Mouse (Mus musculus) adrenal gland, postnatal 10 days (tissue): ENCODE measurements around the gene Cyth4. TPM values are rescaled to one million over a fixed set of nuclear protein-coding genes. Genes with fewer than 3 reads are reported as not detected.
A peak's percentile ranks its signal among the peaks of the same experiment; 100 is the strongest.

Experiments used
- DNase-seq: peaks from one replicate; pipeline ENCODE4 v3.0.0; 2021; ENCODE audit warnings: mixed read lengths
- total RNA-seq, 2 experiments: library from RNA; stranded (reverse); gene quantifications; 2 replicates each; pipeline ENCODE4 v1.2.3; 2021

The Cyth4 gene
- total RNA-seq, 2 experiments from 2014 or later: 7.0 to 9.9 TPM

GRCm38 (mm10) chr15:78614536-78614935 lies 17.7 kb downstream of the Cyth4 start:
- DNase-seq: no peak

DNA sequence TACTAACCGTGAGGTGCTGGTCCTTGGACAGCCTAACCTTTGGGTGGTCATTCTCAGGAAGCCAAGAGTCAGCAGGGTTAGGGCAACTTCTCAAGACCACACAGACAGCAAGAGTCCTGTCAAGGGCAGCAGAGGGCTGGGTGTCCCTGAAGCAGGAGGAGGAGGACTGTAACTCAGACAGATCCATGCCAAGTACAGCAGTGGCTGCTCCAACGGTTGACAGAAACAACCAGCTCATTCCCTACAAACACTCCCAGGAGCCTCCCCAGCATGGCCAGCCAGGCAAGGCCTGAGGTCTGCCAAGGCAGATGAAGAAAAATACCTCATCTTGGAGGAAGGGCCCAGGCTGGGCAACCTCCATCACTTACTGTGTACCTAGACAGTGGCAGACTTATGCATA lies 20.1 kb downstream of the Cyth4 start:
- DNase-seq: no peak

GRCm38 (mm10) chr15:78623426-78623825 lies 26.6 kb downstream of the Cyth4 start:
- DNase-seq: peak; percentile 86

GRCm38 (mm10) chr15:78624431-78624950 lies 27.6 kb downstream of the Cyth4 start:
- peak; percentile 91 for DNase-seq

DNA sequence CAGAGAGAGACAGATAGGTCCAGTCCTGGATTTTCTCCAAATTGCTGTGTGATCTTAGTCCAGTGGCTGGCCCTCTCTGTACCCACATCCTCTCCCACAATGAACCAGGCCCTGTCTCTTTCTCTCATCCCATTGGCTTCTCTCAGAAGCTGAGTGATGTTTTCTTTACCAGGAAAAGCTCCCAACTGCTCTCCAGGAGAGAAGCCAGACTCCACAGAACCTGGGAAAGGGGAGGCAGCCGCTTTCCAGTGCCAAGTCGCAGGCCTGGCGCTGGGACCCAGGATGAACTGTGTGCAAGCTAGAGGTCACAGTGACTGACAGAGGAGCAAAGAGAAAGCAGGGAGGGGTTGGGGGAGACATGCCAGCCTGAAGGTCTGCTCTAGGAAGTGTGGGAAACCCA lies 28.1 kb downstream of the Cyth4 start:
- no peak for DNase-seq

DNA sequence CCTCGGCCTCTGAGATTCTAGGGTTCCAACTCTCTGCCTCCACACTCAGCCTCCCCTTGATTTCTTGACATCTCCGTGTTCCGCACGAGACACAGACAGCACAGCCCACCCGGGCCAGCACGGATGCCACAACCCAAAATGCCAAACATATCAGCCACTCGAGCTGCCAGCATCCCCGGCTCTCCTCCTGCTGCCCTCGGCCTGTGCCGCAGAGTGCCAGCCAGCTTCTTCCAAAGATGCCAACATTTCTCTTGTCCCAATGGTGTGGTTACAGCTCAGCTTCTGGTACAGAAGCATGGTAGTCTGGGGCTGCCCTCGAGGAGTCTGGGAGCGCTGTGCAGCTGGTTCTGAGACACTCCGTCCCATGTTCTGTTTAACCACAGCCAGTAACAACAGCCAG lies 29.4 kb downstream of the Cyth4 start:
- no peak for DNase-seq

DNA sequence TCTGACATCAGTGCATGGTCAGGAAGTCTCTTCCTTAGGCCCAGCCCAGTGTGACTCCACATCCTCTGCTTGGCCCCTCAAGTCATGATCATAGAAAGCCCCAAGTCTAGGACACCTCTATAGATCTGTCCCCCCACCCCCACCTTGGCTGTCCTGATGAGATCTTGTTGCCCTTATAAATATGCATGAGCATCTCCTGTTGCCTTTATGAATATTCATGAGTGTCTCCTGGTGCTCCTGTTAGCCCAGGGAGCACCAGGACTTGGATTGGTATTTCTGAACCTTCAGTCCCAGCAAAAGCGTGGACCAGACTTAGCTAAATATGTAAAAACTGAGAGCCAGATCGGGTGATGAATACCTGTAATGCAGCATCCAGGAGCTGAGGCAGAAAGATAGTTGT lies 35.5 kb downstream of the Cyth4 start:
- no peak for DNase-seq

- no peak for DNase-seq
These were observed 36.6 kb downstream of the Cyth4 start for GRCm38 (mm10) chr15:78633413-78633812.

DNA sequence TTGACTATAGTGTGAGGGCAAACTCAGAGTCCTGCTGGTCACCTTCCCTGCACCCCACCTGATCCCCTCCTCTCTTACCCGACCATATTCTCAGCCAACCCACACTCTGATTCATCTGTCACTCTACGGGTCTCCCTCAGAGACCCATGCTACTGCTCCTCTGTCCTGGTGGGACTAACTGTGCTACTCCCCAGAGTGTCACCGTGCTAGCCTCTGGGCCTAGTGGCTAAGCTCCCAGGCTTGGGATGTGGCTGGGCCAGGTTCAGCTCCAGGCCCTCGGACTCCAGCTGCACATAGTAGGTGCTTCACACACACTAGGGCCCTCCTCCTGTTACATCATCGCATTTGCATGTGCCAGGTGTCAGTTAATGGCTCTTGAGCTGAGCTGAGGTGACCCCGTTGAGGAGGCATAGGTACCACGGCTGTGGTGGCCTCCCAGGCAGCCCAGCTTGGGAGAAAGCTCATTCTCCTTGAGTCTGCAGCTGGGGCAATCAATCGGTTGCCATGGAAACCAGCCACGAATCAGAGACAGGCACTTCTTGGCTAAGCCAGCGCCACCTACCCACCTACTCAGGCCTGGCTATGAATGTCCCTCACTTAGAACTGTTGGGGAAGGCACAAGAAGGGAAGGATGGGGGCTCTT lies 37.4 kb downstream of the Cyth4 start:
- DNase-seq: no peak

DNA sequence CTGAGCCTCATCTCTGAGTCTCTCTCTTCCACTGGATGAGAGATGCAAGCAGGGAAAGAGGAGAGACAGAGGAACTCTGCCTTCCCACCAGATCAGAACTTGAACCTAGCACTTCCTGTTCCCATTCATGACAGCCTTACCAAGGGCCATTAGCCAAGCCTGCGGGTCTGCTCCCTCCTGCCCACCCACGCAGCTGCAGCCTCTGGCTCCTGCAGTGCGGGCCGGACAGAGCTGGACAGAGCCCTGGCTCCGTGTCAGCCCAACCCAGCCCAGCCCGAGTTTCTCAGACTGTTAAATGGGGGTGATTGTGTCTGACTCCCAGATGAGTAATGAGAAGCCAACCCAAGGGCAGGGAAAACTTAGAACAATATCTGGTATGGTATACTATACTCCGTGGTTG lies 38.4 kb downstream of the Cyth4 start:
- peak; percentile 30 for DNase-seq

GRCm38 (mm10) chr15:78643633-78644032 lies 46.8 kb downstream of the Cyth4 start:
- no peak for DNase-seq

GRCm38 (mm10) chr15:78644606-78645005 lies 47.8 kb downstream of the Cyth4 start:
- no peak for DNase-seq

GRCm38 (mm10) chr15:78647746-78648145 lies 50.9 kb downstream of the Cyth4 start:
- peak; percentile 81 for DNase-seq

- DNase-seq: no peak
These were observed 54.3 kb downstream of the Cyth4 start for GRCm38 (mm10) chr15:78651169-78651568.

DNA sequence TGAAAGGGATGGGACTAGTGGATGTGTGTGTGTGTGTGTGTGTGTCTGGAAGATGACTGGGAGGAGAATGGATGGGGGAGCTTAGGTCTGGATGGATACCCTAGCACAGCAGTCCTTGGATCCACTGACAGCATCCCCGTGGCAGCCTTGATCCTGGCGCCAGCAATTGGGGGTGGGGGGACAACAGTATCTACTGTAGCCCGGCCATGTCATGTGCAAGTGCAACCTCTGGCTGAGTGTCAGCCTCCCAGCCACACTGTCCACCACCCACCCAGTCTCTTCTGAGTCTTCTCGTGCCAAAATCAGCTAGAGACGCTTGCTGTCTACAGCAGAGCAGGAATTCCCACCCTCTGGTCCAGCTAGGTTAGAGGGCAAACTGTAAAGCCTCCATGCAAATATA lies 67.4 kb downstream of the Cyth4 start:
- DNase-seq: no peak

GRCm38 (mm10) chr15:78669221-78669871 lies 72.5 kb downstream of the Cyth4 start:
- DNase-seq: no peak

- DNase-seq: peak; percentile 61
These were observed 73.5 kb downstream of the Cyth4 start for GRCm38 (mm10) chr15:78670341-78670740.

Other genes starting within 250 kb of the Cyth4 start
- gene Tex33, start 201.1 kb upstream of the Cyth4 start, total RNA-seq: not detected
- gene Tst, start 191.1 kb upstream of the Cyth4 start, total RNA-seq: 100 to 1,000 TPM; 179 to 204 TPM
- gene Mpst, start 190.6 kb upstream of the Cyth4 start, total RNA-seq: 10 to 100 TPM; 49.1 to 52.0 TPM
- gene Kctd17, start 168.5 kb upstream of the Cyth4 start, total RNA-seq: 10 to 100 TPM; 85.2 to 94.8 TPM
- gene Tmprss6, start 128.4 kb upstream of the Cyth4 start, total RNA-seq: 10 to 100 TPM; 24.7 to 59.5 TPM
- gene Il2rb, start 101.8 kb upstream of the Cyth4 start, total RNA-seq: 1 to 10 TPM; 1.9 TPM
- gene C1qtnf6, start 65.6 kb upstream of the Cyth4 start, total RNA-seq: 10 to 100 TPM; 58.9 to 63.4 TPM
- under 1 TPM; 0.39 to 0.42 TPM for gene Sstr3, start 52.4 kb upstream of the Cyth4 start, total RNA-seq
- 10 to 100 TPM; 21.3 to 27.1 TPM for gene Rac2, start 24.3 kb upstream of the Cyth4 start, total RNA-seq
- gene Elfn2, start 121.7 kb downstream of the Cyth4 start, total RNA-seq: 1 to 10 TPM; 2.5 to 2.9 TPM
- gene Mfng, start 176.4 kb downstream of the Cyth4 start, total RNA-seq: 10 to 100 TPM; 15.5 to 17.7 TPM
- 10 to 100 TPM; 12.0 to 12.4 TPM for gene Card10, start 206.0 kb downstream of the Cyth4 start, total RNA-seq
- gene Cdc42ep1, start 245.6 kb downstream of the Cyth4 start, total RNA-seq: 10 to 100 TPM; 40.9 to 48.6 TPM